Mouse (Mus musculus): ENCODE results near the gene Ift122. TPM values are rescaled to one million over a fixed set of nuclear protein-coding genes. Genes with fewer than 3 reads are reported as not detected.

The Ift122 gene
- polyA plus RNA-seq, 1 experiment from 2014 or later = 27.2 TPM

DNA sequence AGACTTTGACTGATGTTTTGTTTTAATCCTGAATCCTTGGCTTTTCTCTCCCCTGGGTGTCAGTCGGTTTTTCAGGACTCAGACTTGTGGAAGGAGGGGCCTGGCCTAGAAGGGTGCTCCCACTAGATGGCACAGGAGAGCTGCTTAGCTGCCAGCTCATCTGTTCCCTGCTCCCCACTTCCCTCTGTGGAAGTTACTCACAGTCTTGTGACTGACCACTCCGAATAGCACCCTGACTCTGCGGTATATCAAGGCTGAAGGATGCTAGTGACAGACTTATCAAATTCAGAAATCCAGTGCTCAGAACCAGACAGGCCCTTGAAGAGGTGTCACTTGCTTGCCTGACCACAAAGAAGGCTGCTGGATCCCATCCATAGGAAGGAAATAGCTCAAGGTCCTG lies 47.8 kb downstream of the Ift122 start:
- no peaks in the 10 kb centered on the region; the same call in 1 of the 2 replicates for H3K36me3 ChIP-seq (replicated peaks; ENCODE audit: control insufficient read depth, insufficient read depth, low read depth, low read length)

GRCm38 (mm10) chr6:115901489-115901931 lies 48.2 kb downstream of the Ift122 start:
- no peak overlapping the region for H3K4me3 ChIP-seq (ENCODE audit: low read depth, low read length)
- peaks cover 3% of the 10 kb centered on the region; the same call in 1 of the 2 replicates for H3K4me1 ChIP-seq (ENCODE audit: control insufficient read depth, insufficient read depth, low read length)
- 60% methylated on average over 8 of the region's 8 CpGs for WGBS
- H3K9ac ChIP-seq (replicated peaks; ENCODE audit: low read length) = no peak overlapping the region
- H3K9me3 ChIP-seq (replicated peaks; ENCODE audit: control insufficient read depth, low read length) = no peaks in the 10 kb centered on the region
- H3K4me2 ChIP-seq (ENCODE audit: low read depth, low read length) = no peak overlapping the region
- no peak overlapping the region for H3K27ac ChIP-seq (replicated peaks; ENCODE audit: low read depth, low read length)
- ATAC-seq (replicated peaks; ENCODE audit: insufficient number of reproducible peaks, low FRiP score, low TSS enrichment, low read depth) (no peak), DNase-seq (ENCODE audit: low spot score) (no peak)
- H3K36me3 ChIP-seq (replicated peaks; ENCODE audit: control insufficient read depth, insufficient read depth, low read depth, low read length) = no peaks in the 10 kb centered on the region; the same call in 1 of the 2 replicates
- no peaks in the 10 kb centered on the region for H3K27me3 ChIP-seq (ENCODE audit: control insufficient read depth, insufficient read depth, low read length)

More for the DNA sequence above, 47.8 kb downstream of the Ift122 start:
- H3K4me2 ChIP-seq (ENCODE audit: low read depth, low read length) = no peak overlapping the region
- H3K27me3 ChIP-seq (ENCODE audit: control insufficient read depth, insufficient read depth, low read length) = no peaks in the 10 kb centered on the region
- 39% methylated on average over 3 of the region's 3 CpGs for WGBS
- ATAC-seq (replicated peaks; ENCODE audit: insufficient number of reproducible peaks, low FRiP score, low TSS enrichment, low read depth) = no peak
- H3K27ac ChIP-seq (replicated peaks; ENCODE audit: low read depth, low read length) = no peak overlapping the region
- peak; percentile 72 for DNase-seq (ENCODE audit: low spot score)
- no peaks in the 10 kb centered on the region for H3K9me3 ChIP-seq (replicated peaks; ENCODE audit: control insufficient read depth, low read length)
- no peak overlapping the region for H3K4me3 ChIP-seq (ENCODE audit: low read depth, low read length)
- H3K9ac ChIP-seq (replicated peaks; ENCODE audit: low read length) = no peak overlapping the region
- H3K4me1 ChIP-seq (ENCODE audit: control insufficient read depth, insufficient read depth, low read length) = peaks cover 3% of the 10 kb centered on the region; the same call in 1 of the 2 replicates

GRCm38 (mm10) chr6:115902545-115902944 lies 49.3 kb downstream of the Ift122 start:
- Histone ChIP-seq H3K9me3 (replicated peaks; ENCODE audit: control insufficient read depth, low read length) (no peaks in the 10 kb centered on the region), H3K9ac (replicated peaks; ENCODE audit: low read length) (no peak overlapping the region), H3K27ac (replicated peaks; ENCODE audit: low read depth, low read length) (no peak overlapping the region), H3K36me3 (replicated peaks; ENCODE audit: control insufficient read depth, insufficient read depth, low read depth, low read length) (no peaks in the 10 kb centered on the region; the same call in none of the 2 replicates), H3K4me1 (ENCODE audit: control insufficient read depth, insufficient read depth, low read length) (peaks cover 3% of the 10 kb centered on the region; the same call in 1 of the 2 replicates), H3K4me3 (ENCODE audit: low read depth, low read length) (no peak overlapping the region), H3K4me2 (ENCODE audit: low read depth, low read length) (no peak overlapping the region), H3K27me3 (ENCODE audit: control insufficient read depth, insufficient read depth, low read length) (no peaks in the 10 kb centered on the region)
- WGBS = 87% methylated on average over 3 of the region's 3 CpGs
- DNase-seq (ENCODE audit: low spot score) (no peak), ATAC-seq (replicated peaks; ENCODE audit: insufficient number of reproducible peaks, low FRiP score, low TSS enrichment, low read depth) (no peak)

- DNase-seq (ENCODE audit: low spot score) (no peak), ATAC-seq (replicated peaks; ENCODE audit: insufficient number of reproducible peaks, low FRiP score, low TSS enrichment, low read depth) (no peak)
- Histone ChIP-seq H3K27ac (replicated peaks; ENCODE audit: low read depth, low read length) (no peak overlapping the region), H3K4me3 (ENCODE audit: low read depth, low read length) (no peak overlapping the region), H3K36me3 (replicated peaks; ENCODE audit: control insufficient read depth, insufficient read depth, low read depth, low read length) (no peaks in the 10 kb centered on the region; the same call in none of the 2 replicates), H3K4me2 (ENCODE audit: low read depth, low read length) (no peak overlapping the region), H3K9ac (replicated peaks; ENCODE audit: low read length) (no peak overlapping the region), H3K9me3 (replicated peaks; ENCODE audit: control insufficient read depth, low read length) (no peaks in the 10 kb centered on the region), H3K27me3 (ENCODE audit: control insufficient read depth, insufficient read depth, low read length) (no peaks in the 10 kb centered on the region), H3K4me1 (ENCODE audit: control insufficient read depth, insufficient read depth, low read length) (peaks cover 3% of the 10 kb centered on the region; the same call in 1 of the 2 replicates)
- 91% methylated on average over 6 of the region's 6 CpGs for WGBS
Observed at GRCm38 (mm10) chr6:115905568-115905967, 52.3 kb downstream of the Ift122 start.

GRCm38 (mm10) chr6:115906455-115906854 lies 53.2 kb downstream of the Ift122 start:
- no peak overlapping the region for H3K4me2 ChIP-seq (ENCODE audit: low read depth, low read length)
- WGBS = 81% methylated on average over 1 of the region's 1 CpGs

GRCm38 (mm10) chr6:115906871-115907270 lies 53.6 kb downstream of the Ift122 start:
- Histone ChIP-seq H3K4me3 (ENCODE audit: low read depth, low read length) (no peak overlapping the region), H3K4me1 (ENCODE audit: control insufficient read depth, insufficient read depth, low read length) (no peaks in the 10 kb centered on the region), H3K27ac (replicated peaks; ENCODE audit: low read depth, low read length) (no peak overlapping the region), H3K9me3 (replicated peaks; ENCODE audit: control insufficient read depth, low read length) (no peaks in the 10 kb centered on the region), H3K9ac (replicated peaks; ENCODE audit: low read length) (no peak overlapping the region), H3K36me3 (replicated peaks; ENCODE audit: control insufficient read depth, insufficient read depth, low read depth, low read length) (no peaks in the 10 kb centered on the region; the same call in none of the 2 replicates), H3K27me3 (ENCODE audit: control insufficient read depth, insufficient read depth, low read length) (no peaks in the 10 kb centered on the region), H3K4me2 (ENCODE audit: low read depth, low read length) (no peak overlapping the region)
- ATAC-seq (replicated peaks; ENCODE audit: insufficient number of reproducible peaks, low FRiP score, low TSS enrichment, low read depth) = no peak
- DNase-seq (ENCODE audit: low spot score) = no peak
- WGBS = 83% methylated on average over 2 of the region's 2 CpGs

More at GRCm38 (mm10) chr6:115906455-115906854, 53.2 kb downstream of the Ift122 start:
- H3K9me3 ChIP-seq (replicated peaks; ENCODE audit: control insufficient read depth, low read length) = no peaks in the 10 kb centered on the region
- ATAC-seq (replicated peaks; ENCODE audit: insufficient number of reproducible peaks, low FRiP score, low TSS enrichment, low read depth) (no peak), DNase-seq (ENCODE audit: low spot score) (no peak)
- H3K27ac ChIP-seq (replicated peaks; ENCODE audit: low read depth, low read length) = no peak overlapping the region
- no peaks in the 10 kb centered on the region; the same call in none of the 2 replicates for H3K36me3 ChIP-seq (replicated peaks; ENCODE audit: control insufficient read depth, insufficient read depth, low read depth, low read length)
- H3K27me3 ChIP-seq (ENCODE audit: control insufficient read depth, insufficient read depth, low read length) = no peaks in the 10 kb centered on the region
- no peak overlapping the region for H3K4me3 ChIP-seq (ENCODE audit: low read depth, low read length)
- H3K9ac ChIP-seq (replicated peaks; ENCODE audit: low read length) = no peak overlapping the region
- peaks cover 1% of the 10 kb centered on the region; the same call in 1 of the 2 replicates for H3K4me1 ChIP-seq (ENCODE audit: control insufficient read depth, insufficient read depth, low read length)

DNA sequence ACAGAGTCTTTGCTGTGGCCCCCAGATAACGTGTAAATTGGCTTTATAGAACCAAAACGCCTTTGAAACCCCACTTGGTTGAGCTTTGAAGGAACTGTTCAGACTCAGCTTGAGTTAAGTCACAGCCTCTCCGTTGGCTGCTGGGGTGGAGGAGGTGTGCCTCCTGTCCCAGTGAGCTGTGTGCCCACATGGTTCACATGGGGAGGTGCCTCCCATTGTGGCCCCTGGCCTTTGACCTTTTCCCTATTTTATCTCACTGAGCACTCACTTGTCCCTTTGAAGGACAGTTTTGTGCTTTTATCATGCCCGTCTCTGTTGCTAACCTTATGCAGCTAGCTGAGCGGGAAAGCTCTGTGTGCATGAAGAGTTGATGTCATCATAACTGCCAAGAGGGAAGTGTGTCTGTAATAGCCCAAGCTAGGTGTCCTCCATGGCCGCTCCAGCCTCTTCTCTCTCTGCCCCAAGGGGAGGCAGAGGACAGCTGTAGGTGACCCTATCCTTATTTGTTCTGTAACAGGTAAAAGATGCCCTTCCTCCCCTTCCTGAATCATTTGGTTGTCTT lies 55.2 kb downstream of the Ift122 start:
- no peak overlapping the region for H3K9ac ChIP-seq (replicated peaks; ENCODE audit: low read length)
- no peaks in the 10 kb centered on the region for H3K9me3 ChIP-seq (replicated peaks; ENCODE audit: control insufficient read depth, low read length)
- WGBS = 62% methylated on average over 6 of the region's 6 CpGs
- no peak for DNase-seq (ENCODE audit: low spot score)
- no peaks in the 10 kb centered on the region for H3K27me3 ChIP-seq (ENCODE audit: control insufficient read depth, insufficient read depth, low read length)
- ATAC-seq (replicated peaks; ENCODE audit: insufficient number of reproducible peaks, low FRiP score, low TSS enrichment, low read depth) = no peak
- no peak overlapping the region for H3K27ac ChIP-seq (replicated peaks; ENCODE audit: low read depth, low read length)
- no peaks in the 10 kb centered on the region for H3K4me1 ChIP-seq (ENCODE audit: control insufficient read depth, insufficient read depth, low read length)
- no peak overlapping the region for H3K4me2 ChIP-seq (ENCODE audit: low read depth, low read length)
- H3K36me3 ChIP-seq (replicated peaks; ENCODE audit: control insufficient read depth, insufficient read depth, low read depth, low read length) = no peaks in the 10 kb centered on the region; the same call in 1 of the 2 replicates
- H3K4me3 ChIP-seq (ENCODE audit: low read depth, low read length) = no peak overlapping the region

GRCm38 (mm10) chr6:115909052-115909451 lies 55.8 kb downstream of the Ift122 start:
- no peak for DNase-seq (ENCODE audit: low spot score)
- Histone ChIP-seq H3K4me1 (ENCODE audit: control insufficient read depth, insufficient read depth, low read length) (no peaks in the 10 kb centered on the region), H3K4me3 (ENCODE audit: low read depth, low read length) (no peak overlapping the region), H3K9ac (replicated peaks; ENCODE audit: low read length) (no peak overlapping the region), H3K9me3 (replicated peaks; ENCODE audit: control insufficient read depth, low read length) (no peaks in the 10 kb centered on the region), H3K27me3 (ENCODE audit: control insufficient read depth, insufficient read depth, low read length) (no peaks in the 10 kb centered on the region), H3K4me2 (ENCODE audit: low read depth, low read length) (no peak overlapping the region), H3K36me3 (replicated peaks; ENCODE audit: control insufficient read depth, insufficient read depth, low read depth, low read length) (no peaks in the 10 kb centered on the region; the same call in 1 of the 2 replicates), H3K27ac (replicated peaks; ENCODE audit: low read depth, low read length) (no peak overlapping the region; the same call in 1 of the 2 replicates)
- WGBS = 58% methylated on average over 3 of the region's 3 CpGs
- ATAC-seq (replicated peaks; ENCODE audit: insufficient number of reproducible peaks, low FRiP score, low TSS enrichment, low read depth) = no peak
